Mouse (Mus musculus) adipocyte (in vitro differentiated cells): ENCODE data around the gene 1810010D01Rik.

ENCODE experiments used
- DNase-seq: peaks from one replicate; pipeline ENCODE4 v3.0.0-alpha.2; 2016; ENCODE audit warnings: low spot score

Gene 1810010D01Rik

GRCm38 (mm10) chr7:145208006-145208405 is at the start of gene 1810010D01Rik:
Gene 1810010D01Rik (minus strand): TSS chr7:145208119.
- DNase-seq, result no peak

- DNase-seq, result no peak
Measured at GRCm38 (mm10) chr7:145256092-145256491, 48.2 kb upstream of the 1810010D01Rik start.

GRCm38 (mm10) chr7:145253986-145254630 is 46.2 kb upstream of the 1810010D01Rik start:
- no peak for DNase-seq

- DNase-seq, result peak; percentile 84
Measured at GRCm38 (mm10) chr7:145252715-145253476, 45.0 kb upstream of the 1810010D01Rik start.

GRCm38 (mm10) chr7:145250225-145250624 is 42.3 kb upstream of the 1810010D01Rik start:
- DNase-seq, result no peak

DNA sequence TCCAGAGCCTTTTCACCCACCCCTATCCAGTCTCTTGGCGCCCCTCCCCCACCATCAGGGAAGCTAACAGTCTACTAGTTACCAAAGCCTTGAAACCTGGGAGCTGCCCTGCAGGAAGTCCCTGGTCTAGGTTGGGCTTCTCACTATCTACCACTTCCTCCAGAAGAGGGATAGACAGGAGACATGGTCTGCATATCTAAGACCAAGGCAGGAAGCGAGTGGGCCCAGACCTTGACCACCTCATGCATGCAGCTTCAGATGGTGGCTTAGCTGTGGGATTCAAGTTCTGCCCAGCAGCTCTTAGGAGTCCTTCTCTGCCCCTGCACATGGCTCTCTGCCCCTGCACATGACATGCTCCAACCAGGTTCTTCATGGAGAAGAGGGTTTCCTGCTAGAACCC is 41.0 kb upstream of the 1810010D01Rik start:
- no peak for DNase-seq

DNA sequence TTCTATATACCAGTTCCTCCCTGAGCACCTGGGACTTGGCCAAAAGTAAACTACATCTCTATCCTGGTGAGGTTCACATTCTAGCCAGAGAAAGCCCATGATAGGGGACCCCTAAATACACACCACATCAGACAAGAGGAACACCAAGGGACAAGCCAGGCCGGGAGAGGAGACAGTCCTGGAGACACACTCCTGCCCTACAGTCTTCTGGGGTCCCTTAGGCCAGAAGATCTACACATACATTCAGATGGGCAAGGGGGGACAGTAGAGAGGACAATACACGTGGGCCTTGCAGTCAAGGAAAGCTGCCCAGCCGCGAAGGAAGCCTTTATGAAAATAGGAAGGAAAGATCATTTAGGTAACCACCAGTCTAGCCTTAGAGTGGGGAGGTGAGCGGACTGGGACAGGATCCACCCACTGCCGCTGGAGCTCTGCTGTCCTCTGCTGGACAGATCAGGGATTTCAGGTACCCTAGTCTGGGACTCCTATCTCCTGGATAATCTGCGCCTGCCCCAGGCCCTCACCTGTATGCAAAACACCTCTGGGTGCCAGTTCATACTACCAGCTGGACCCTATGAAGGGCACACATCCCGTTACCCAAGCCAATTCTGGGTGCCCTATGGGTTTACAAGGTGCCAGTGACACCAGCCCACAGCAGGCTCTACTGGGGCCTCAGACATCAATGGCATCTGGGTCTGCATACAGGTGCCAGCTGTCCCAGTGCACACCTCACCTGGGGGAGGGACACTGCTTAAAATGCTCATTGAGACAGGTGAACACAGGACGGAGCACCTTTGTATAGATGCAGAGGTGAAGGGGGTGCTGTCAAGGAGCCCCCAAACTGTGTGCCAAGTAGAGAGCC is 35.2 kb upstream of the 1810010D01Rik start:
- peak; percentile 67 for DNase-seq

DNA sequence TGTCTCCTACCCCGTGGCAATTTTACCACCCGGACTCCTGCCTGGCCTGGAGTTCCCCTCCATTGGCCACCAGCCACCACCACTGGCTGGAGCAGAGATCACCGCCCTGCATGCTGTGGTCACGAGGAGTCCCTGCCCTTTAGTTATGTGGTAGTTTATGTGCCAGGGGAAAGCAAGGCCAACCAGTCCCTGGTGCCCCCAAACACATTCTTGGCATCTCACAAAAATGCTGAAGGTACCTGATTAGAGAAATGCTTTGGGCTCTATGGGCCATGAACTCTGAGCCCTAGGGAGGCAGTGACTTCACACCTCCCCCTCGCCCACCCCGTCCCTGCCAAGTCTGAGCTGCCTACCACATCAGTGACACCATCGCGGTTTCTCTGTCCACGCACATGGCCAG is 34.1 kb upstream of the 1810010D01Rik start:
- no peak for DNase-seq

DNA sequence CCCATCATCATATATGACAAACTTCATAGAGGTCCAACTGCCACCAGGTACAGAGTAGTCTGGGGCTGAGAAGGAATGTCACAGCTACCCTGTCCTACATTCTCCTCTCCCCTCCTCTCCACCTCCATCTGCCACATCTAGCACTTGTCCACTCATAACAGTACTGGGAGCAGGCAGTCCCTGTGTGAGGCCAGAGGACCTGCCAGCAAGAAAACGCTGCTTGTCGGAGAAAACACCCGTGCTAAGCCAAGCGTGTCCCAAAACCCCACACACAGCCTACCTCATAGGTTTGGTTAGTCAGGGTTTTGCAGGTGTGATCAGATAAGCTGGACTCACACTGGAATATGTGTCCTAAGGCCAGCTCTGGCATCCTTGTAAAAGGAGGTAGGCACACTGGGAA is 33.0 kb upstream of the 1810010D01Rik start:
- no peak for DNase-seq

- DNase-seq, result no peak
Measured at GRCm38 (mm10) chr7:145239736-145240505, 32.0 kb upstream of the 1810010D01Rik start.

DNA sequence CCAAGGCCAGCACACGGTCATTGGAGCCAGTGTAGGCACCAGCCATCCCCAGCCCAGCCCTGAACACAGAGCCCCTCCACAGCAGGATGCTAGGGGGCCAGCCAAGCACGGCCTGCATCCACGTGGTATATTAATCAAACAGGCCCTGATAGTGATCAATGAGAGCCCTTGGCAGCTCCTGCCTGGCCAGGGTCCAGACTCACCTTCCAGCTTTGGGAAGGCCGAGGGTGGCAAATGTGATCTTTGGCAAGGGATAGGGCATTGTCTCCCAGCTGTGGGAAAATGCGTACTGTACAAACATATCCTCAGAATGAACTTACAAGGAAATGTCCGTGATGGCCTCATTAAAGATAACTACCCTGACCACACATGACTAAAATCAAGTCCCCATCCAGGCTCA is 31.2 kb upstream of the 1810010D01Rik start:
- no peak for DNase-seq

GRCm38 (mm10) chr7:145234841-145235790 is 27.2 kb upstream of the 1810010D01Rik start:
- no peak for DNase-seq

GRCm38 (mm10) chr7:145231659-145232058 is 23.7 kb upstream of the 1810010D01Rik start:
- no peak for DNase-seq

- no peak for DNase-seq
Measured at GRCm38 (mm10) chr7:145226641-145227040, 18.7 kb upstream of the 1810010D01Rik start.

GRCm38 (mm10) chr7:145225626-145226025 is 17.7 kb upstream of the 1810010D01Rik start:
- no peak for DNase-seq

GRCm38 (mm10) chr7:145221841-145222689 is 14.1 kb upstream of the 1810010D01Rik start:
- peak; percentile 28 for DNase-seq

GRCm38 (mm10) chr7:145221346-145221745 is 13.4 kb upstream of the 1810010D01Rik start:
- DNase-seq, result no peak

GRCm38 (mm10) chr7:145219420-145219831 is 11.5 kb upstream of the 1810010D01Rik start:
- no peak for DNase-seq

DNA sequence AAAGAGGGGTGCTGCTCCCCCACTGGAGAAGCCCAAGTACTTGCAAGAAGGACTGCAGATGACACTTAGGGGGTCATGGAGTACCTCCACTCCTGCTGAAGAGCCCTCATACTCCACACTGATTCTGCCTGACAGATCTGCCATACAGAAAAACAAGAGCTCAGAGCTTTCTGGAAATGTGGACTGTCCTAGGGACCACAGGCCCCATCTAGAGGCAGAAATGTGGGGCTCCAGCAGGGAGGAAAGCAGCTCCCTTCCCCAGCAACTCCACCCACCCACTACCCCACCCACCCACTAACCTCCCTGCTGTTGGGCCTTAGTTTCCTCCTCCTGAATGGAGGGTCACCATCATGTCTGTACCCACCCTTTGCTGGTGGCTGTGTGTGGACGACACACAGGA is 8.7 kb upstream of the 1810010D01Rik start:
- DNase-seq, result no peak

DNA sequence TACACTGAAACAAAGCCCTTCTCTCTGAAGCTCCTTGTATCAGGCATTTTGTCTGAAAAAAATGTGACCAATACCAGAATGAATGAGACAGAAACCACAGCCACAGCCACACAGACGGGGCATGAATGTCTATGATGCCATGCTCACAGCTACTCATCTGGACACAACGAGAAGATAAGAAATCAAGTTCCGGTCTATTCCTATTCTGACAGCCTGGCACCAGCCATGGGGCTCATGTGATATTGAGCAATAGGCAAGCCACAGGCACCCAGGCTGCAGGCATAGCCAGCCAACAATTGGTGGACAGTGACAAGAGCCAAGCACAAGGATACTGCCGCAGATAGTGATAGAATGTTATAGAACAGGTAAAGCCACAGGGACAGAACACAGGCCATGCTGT is 7.6 kb upstream of the 1810010D01Rik start:
- DNase-seq, result peak; percentile 47
